Mouse (Mus musculus): ENCODE measurements around the gene Amhr2.

Gene Amhr2

DNA sequence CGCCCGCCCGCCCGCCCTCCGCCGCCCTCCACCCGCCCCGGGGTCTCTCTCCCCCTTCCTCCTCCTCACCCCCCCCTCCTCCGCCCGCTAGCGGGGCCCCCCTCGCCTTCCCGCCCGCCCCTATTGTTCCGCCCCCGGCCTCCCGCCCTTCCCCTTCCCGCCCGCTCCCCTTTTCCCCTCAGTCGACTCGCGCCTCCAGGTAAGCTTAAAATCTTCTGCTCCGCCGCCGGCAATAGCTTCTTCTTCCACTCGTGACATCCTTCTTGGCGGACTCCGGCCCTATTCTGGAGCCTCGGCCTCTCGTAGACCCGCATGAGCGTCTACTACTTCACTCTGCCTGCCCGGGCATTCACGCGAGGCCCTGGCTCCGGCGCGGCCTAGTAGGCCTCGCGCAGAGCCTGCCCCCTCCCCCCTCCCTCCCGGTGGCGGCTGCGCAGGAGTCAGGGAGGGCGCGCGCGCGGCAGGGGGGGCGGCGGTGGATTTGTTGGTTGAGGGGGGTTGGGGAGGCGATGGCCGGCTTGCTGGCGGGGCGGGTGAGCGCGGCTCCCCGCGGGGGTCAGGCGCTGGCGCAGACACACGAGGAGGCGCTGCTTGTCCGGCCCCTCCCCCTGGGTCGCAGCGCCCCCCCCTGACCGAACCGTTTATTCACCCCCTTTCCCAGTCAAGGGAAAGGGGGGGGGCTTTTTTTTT, 25.6 kb downstream of the Amhr2 start:
- DNase-seq (ENCODE audit: low read depth) = peak; percentile 90

DNA sequence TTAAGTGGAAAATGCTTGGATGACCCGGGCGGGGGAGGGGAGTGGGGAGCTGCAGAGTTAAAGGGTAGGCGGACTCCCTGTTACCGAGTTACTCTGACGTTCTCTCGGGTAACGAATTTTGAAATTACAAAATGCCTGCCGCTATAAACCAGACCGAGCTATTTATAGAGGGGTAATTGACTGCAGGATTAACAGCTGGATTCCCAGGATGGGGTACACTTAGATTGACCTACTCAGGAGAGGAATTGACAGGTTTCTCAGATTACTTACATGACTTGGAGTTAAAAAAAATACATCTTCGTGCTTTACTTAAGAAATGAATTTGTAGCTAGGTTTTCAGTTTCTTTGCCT, 26.1 kb downstream of the Amhr2 start:
- DNase-seq (ENCODE audit: low read depth) = no peak

DNA sequence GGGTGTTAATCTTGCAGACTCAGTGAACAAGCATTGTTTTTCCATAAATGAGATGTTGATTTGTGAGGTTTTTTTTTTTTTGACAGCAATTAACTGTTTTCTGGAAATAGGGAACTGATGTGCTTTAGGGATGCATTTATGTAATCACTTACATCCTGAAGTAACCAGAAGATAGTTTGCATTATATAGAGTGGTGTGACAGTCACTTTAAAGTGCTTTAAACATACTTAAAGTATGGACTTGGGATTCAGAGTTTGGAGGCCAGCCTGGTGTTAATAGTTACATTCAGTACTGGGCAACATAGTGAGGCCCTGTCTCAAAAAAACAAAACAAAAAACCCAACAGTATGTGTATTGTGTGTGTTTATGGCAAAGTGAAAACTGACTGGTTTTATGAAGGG, 26.6 kb downstream of the Amhr2 start:
- DNase-seq (ENCODE audit: low read depth) = no peak

DNA sequence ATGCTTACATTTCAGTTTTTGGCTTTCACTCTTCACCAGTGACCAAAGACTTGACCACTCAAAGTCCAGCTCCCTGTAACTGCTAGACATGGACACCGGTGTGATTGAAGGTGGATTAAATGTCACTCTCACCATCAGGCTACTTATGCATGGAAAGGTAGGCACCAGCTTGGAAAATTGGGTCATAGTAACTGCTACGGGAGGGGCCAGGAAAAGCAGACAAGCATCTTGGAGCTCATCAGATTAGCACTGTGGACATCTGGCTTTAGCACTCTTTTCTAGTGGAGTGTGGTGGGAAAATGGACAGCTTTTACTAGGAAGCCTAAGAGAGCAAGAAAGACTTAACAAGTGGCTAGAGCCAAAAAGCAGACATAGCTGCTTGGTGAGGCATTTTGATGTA, 28.1 kb downstream of the Amhr2 start:
- no peak for DNase-seq (ENCODE audit: low read depth)

DNA sequence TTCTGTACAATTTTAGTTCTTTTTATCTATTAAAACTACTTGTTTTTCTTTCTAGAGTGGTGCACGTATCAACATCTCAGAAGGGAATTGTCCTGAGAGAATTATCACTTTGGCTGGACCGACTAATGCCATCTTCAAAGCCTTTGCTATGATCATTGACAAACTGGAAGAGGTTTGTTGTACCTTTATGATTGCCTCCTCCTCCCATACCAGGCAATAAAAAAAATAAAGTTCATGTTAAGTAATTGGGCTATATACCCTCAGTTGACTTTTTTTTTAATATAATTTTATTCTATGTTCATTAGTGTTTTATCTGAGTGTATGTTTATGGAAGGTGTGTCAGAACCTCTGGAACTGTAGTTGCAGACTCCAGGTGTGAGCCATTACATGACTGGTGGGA, 29.4 kb downstream of the Amhr2 start:
- no peak for DNase-seq (ENCODE audit: low read depth)

DNA sequence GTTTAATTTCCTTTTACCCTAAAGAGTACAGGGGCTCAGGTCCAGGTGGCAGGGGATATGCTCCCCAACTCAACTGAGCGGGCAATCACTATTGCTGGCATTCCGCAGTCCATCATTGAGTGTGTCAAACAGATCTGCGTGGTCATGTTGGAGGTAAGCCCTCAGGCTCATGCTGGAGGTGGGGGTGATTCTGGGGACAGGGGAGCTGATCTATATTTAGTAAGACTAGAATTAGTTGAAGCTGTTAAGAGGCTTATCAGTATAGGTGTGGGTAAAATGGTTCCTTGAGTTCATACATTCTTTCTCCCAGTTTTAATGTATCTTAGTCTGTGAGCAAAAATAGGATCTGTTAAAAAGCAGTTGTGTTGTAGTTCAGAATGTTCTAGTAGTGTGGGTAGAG, 38.0 kb downstream of the Amhr2 start:
- DNase-seq (ENCODE audit: low read depth) = no peak

DNA sequence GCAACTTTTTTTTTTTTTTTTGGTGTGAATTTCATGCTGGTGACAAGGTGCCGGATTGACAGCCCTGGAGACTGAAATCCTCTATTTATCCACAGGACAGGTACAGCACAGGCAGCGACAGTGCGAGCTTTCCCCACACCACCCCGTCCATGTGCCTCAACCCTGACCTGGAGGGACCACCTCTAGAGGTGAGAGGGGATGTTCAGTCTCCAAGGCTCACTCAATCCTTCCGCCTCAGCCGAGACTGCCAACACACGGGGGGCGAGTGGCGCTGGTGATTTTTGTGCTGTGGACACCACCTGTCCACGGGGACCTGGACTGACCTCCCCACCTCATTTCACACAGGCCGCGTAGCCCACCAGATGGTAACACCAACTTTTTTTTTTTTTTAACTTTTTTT, 40.7 kb downstream of the Amhr2 start:
- DNase-seq (ENCODE audit: low read depth) = no peak

DNA sequence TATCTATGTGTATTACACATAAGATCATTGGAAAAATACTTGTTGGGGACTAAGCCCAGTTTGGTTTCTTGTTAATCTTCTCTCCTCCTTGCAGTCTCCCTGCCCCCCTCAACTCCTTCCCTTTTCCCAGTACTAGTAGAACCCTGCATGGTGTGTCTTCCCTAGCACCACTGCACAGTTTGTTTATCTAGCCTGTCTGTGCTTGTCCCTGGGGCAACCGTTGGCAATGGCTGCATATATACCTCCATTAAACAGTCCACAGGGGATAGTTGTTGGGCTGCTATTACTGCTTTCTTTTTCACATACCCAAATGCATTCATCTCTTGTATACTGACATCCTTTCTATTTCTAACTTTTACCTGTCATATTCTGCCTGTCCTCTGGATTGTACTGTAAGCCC, 42.5 kb downstream of the Amhr2 start:
- DNase-seq (ENCODE audit: low read depth) = no peak

DNA sequence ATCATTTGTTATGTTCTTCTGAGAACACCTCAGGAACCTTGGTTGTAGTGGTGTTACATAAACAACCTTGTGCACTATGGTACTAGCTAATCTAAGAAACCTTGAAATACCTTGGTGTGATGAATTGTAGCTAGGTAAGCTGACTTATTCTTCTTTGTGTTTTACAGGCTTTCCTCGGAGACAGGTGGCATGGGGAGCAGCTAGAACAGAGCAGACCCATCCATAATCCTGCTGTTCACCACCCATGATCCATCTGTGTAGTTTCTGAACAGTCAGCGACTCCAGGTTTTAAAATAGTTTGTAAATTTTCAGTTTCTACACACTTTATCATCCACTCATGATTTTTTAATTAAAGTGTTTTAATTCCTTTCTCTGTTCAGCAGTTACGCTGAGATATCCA, 53.2 kb downstream of the Amhr2 start:
- DNase-seq (ENCODE audit: low read depth) = no peak

DNA sequence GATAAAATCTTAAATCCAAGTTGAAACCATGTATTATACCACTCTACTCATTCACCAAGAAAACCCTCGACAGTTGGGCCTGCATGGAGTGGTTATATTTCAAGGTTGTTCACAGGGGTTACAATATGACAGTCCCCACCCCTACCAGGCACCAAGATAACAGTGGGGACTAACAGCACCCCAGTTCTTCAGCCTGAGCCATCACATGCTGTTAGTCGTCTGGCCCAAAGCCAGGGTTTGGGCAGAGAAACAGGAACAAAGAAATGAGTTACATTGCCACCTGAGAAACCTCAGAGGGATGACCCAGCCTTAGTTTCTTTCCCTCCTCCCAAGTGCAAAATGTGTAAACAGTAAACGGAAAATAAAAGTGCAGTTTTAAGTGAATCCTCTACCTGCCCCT, 54.2 kb downstream of the Amhr2 start:
- no peak for DNase-seq (ENCODE audit: low read depth)

DNA sequence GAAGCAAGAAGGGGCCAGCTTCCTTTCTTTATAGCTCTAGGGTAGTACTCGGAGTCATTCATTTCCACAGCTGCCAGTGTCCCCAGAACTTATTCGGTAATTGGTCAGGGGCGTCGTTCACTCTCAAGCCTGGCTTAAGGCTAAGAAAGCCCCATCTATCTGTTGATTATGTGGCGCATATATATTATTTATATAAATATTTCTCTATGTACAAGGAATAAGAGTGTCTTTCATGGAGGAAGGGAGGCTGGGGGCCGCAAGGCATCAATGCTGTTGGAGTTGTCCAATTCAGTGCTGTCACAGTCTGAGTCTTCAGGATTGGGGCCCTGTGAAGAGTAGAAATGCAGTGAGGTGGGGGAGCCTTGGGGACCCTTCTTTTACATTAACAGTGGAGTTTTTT, 54.7 kb downstream of the Amhr2 start:
- no peak for DNase-seq (ENCODE audit: low read depth)

DNA sequence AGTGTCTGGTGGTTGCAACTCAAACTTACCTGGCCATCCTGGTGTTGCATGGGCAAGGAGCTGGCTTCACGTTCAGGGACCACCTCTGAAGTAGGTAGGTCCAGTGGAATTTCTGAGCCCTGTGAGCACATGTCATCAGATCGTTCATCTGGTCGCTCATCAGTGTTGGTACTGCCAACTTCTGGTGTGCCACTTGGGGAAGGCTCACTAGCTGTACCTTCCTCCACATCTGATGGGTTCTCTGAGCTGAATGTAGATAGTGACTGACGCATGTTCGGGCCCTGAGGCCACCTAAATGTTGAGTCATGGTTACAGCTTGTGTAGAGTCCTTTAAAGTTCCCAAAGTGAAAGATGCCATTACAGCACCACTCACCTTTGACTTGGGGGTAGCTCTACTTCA, 55.3 kb downstream of the Amhr2 start:
- DNase-seq (ENCODE audit: low read depth) = no peak

DNA sequence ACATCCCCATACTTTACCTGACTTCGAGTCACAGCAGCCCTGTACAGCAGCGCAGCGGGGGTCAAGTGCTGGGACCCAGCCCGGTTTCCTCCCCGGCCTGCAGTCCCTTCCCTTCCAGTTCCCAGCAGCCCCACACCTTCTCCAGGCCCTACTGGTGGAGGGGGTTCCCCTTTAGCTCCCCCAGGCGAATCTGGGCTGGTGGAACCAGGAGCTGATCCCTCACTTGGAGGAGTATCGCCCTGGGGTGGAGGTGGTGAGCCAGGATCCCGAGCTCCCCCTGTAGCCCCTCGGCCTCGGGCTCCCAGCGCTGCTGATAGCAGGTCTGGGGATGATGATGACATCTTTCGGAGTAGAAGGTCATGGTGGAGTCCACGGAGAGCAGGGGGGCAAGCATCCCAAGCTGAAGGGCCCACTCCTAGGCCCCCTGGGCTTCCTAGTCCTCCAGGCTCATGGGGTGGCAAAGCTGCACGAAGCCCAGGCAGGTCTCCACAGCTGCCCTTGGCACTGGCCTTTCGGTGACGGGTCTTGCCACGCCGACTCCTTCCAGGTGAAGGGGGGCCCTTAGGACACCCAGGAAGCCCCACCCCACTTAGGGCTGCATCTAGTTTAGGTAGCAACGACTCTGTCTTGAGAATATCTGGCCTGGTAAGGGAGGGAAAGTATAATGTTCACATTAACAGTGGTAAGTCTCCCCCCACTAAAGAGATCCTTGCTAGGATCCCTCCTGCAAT, 56.1 kb downstream of the Amhr2 start:
- DNase-seq (ENCODE audit: low read depth) = no peak

DNA sequence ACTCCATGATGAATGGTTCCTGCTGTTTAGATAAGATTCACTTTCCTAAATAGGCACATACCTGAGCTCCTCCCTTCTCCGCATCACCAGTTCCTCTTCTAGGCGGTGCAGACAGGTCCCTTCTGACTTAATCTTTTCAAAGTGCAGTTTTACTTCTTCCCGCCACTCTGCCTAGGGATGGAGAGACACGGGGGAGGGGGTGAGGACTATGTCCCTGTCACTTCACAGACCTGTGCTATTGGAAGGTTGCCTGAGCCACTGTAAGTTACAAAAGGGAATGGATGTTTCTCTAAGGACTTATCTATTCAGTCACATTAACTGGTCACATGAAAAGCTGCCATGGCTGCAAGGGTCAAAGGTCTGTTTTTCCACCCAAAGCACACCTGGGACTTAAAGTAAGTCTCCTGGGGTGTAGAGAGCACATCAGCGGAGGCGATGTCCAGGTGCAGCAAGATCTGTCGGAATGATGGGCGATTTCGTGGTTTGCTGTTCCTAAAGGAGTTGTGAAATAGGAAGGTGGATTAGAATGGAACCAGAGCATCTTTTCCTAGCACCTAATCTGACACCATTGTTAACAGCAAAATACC, 57.2 kb downstream of the Amhr2 start:
- DNase-seq (ENCODE audit: low read depth) = no peak

DNA sequence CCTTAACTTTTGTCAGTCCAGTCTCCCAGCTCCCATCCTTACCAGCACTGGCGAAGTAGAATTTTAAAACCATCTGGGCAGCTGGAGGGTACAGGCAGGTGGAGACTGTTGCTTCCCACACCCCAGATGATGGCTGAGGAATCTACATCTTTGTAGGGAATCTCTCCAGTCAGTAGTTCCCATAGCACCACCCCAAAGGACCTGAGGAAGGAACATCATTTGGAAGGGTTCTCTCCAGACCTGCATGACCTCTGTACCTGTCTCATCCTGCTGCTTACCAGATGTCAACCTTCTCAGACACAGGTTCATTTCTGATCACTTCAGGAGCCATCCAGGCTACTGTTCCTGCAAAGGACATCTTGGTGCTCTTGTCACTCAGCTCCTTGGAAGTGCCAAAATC, 58.3 kb downstream of the Amhr2 start, which contains the start of gene Gm10337:
TSS of gene Gm10337 (plus strand) at position 276 of the 400 bp plus-strand sequence.
- DNase-seq (ENCODE audit: low read depth) = no peak

Measured in naive thymus-derived CD4-positive, alpha-beta T cell, adult 2 months (primary cell).